Mouse (Mus musculus): ENCODE data around the gene Gstm6.
A peak's percentile ranks its signal among the peaks of the same experiment; 100 is the strongest.
"Not testable (repeated sequence)": the region's sequence is repeated elsewhere in the genome, so short reads cannot be mapped to it uniquely, and the experiment has no call there.

Gstm6 gene

DNA sequence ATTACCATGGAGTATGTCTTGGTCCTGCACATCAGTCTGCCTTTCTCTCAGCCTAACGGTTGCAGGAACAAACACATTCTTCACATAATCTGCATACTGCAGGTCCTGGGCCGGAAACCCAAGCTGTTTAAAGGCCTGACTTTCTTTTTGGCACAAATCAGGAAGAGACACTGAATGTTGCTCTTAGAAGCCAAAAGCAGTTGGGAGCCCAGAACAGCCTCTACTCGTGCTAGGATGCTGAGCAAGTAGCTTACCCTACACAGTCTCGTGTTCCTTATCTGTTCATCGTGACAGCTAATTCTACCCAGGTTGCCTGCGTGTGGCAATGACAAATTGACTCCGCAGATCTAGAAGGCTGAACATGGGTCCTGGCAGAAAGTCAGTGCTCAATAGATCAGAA lies 3.0 kb downstream of the Gstm6 start:
- DNase-seq = no peak

DNA sequence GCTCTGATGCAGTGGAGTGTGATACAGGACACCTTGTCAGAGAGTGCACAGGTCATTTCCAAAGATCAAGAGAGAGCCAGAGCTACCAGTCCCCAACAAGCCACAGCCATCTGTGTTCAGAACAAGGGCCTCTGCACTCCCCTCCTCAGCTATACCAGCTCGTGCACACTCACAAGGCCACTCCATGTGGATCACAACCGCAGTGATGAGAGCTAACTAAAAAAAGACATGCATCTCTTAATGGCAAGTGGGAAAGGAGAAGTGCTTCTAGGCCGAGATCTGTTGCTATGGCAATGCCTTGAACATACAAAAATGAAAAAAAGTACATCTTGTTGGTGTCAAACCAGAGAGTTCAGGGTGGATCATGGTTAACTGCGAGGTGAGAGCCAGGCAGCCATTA lies 3.7 kb downstream of the Gstm6 start:
- no peak for DNase-seq

DNA sequence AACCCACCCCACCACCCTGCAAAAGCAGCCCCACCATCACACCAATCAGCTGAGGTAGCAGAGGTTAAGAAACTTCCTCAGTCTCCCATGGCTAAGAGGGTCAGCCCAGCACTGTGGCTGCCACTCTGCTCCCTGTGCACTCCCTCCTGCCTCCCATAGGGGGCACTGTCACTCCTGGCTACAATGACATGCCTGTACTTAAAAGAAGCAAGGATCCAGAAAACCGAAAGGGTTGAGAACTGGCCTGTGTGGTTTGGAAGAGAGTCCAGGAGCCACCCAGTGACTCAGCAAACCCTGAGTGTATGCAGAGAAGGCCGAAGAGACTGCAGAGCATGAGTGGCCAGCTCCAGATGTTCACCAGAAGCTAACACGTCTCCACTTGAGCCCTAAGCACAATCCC lies 4.1 kb downstream of the Gstm6 start:
- DNase-seq = peak; percentile 89

GRCm38 (mm10) chr3:107935888-107936287 lies 7.7 kb downstream of the Gstm6 start:
- no peak for DNase-seq

GRCm38 (mm10) chr3:107935268-107935667 lies 8.3 kb downstream of the Gstm6 start:
- no peak for DNase-seq

DNA sequence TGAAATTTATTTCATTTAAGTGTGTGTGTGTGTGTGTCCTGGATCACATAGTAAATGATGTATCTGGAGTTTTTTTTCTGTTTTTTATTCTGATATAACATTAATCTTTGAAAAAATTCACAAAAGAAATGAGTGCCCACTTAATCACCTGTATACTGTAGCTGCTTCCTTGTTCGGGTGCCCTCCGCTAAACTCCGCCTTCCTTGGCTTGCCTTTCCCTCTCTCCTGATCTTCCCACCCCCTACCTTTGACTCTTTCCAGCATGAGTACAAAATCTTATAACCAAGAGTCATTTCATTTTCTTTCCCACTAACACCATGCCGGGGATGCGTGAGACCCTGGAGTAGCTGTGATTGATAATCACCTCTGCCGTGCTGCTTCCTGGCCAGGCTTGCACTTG lies 11.4 kb downstream of the Gstm6 start:
- DNase-seq = no peak

DNA sequence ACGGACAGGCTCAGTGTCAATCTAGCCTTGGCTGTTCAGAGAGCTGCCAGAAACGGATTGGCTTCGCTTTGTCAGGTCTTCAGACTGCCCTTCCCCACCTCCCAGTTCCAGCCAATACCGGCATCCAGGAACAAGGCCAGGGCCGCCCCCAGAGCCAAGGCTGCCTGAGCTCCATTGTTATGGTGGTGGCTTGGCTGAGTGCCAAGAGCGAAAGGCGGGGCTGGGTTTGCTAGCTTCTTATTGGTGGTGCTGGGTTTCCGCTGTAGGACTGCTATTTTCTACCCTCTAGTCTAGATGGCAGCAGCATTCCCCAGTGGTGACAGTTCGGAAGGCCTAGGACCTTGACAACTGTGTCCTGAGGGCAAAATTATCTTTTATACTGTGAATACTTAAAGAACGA lies 11.9 kb downstream of the Gstm6 start, which contains the start of gene Gstm7:
TSS of gene Gstm7 (minus strand) at position 148 of the 400 bp plus-strand sequence.
- peak; percentile 99 for DNase-seq

GRCm38 (mm10) chr3:107931134-107931533 lies 12.4 kb downstream of the Gstm6 start:
- no peak for DNase-seq

DNA sequence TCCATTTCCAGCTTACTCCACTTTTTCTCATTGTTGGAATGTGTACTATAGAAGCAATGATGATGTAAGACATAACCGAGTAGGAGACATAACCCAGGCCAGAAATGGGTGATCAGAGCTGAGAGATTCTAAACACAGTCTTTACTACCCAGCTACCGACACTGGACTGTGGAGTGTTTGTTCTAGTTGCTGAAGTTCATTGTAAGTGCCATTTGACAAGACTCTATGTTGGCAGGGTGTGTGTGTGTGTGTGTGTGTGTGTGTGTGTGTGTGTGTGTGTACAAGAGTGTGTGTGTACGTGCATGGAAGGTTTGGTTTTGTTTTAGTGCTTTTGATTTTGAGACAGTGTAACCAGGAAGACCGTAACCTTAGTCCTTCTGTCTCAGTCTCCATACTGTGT lies 13.8 kb downstream of the Gstm6 start:
- DNase-seq = peak; percentile 71

GRCm38 (mm10) chr3:107929243-107929642 lies 14.3 kb downstream of the Gstm6 start:
- no peak for DNase-seq

- peak; percentile 58 for DNase-seq
Observed at GRCm38 (mm10) chr3:107928691-107929090, 14.9 kb downstream of the Gstm6 start.

DNA sequence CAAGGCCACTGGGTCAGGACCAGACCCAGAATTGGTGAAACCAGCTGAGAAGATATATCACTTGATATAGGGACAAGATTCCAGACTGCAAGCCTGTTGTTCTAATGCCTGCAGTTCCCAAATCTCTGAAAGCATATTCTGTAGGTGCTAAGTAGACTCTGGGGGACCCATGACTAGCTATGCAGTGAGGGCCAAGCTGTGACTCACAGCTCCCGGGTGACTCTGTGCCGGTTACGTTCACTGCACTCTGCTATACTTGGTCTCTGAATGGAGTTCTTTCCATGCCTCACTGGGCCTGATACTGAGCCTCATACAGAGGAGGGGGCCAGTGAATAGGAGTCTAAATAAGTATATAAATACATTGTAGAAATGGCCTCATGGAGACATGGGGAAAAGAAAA lies 15.7 kb downstream of the Gstm6 start:
- DNase-seq = no peak

- no peak for DNase-seq
Observed at GRCm38 (mm10) chr3:107925335-107925734, 18.2 kb downstream of the Gstm6 start.

DNA sequence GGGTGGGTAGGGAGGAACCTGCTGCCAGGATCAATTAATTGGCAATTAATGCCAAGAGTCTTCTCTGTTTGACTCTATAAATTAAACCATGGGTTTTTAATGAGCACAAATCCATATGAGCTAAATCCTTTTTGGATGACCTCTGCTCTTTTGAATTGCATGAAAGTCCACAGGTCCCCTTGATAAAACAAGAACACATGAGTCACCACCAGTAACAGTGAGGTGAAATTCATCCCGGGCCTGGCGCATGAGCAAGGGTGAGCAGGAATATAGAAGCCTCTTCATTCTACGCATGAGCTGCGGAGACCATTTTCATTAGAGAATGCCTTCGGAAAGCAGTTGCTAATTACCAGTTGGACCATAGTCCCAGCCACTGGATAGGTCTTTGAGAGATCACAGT lies 23.2 kb downstream of the Gstm6 start:
- no peak for DNase-seq

DNA sequence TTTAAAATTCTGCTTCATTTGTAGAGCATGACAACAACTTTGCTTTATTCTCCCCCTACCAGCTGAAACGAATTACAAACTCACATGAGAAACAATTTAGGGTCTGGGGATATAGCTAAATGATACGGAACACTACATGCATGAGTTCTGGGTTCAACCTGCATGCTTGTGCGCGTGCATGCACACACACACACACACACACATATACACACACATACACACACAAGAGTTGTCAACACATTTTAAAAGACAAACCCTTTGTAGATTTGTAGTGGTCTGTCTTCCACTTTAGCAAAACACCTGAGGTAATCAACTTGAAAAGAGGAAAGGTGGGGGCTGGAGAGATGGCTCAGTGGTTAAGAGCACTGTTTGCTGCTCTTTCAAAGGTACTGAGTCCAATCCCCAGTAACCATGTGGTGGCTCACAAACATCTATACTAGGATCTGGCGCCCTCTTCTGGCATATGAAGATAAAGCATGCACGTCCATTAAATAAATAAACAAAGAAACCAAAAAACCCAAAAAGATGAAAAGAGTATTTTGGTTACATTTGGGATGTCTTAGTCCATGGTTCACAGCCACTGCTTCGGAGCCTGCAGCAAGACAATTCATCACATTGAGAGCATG lies 25.7 kb downstream of the Gstm6 start:
- DNase-seq = peak; percentile 83

DNA sequence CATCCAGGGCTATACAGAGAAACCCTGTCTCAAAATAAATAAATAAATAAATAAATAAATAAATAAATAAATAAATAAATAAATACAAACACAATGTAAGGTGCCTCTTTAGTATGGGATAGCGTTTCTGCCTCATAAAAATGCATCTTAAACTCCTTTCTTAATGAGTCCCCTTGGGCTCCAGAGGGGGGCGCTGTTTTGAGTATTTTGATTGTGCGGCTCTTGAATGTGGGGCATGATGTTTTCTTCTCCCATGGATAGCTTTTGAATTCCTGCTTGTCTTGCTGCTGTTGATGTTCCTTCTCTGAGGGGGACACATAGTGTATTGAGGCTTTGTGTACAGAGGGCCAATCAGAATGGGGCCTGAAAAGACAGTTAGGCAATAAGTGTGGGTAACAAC lies 26.5 kb downstream of the Gstm6 start:
- DNase-seq = no peak

DNA sequence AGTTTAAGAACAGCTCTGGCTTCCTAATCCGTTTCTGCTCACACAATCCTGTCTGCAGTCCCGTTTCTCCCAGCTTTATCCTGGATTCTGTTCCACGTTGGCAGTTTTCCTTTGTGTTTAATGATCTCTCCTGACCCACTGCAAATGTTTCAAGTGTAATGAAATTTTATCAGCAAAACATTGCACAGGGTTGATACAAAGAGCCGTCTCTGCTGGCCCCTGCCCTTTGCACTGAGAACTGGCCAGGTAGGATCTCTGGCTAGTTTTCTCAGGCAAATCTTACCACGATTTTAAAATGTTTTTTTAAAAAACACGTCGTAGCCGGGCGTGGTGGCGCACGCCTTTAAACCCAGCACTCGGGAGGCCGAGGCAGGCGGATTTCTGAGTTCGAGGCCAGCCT lies 26.9 kb downstream of the Gstm6 start:
- no peak for DNase-seq

- DNase-seq = no peak
Observed at GRCm38 (mm10) chr3:107905942-107906341, 37.6 kb downstream of the Gstm6 start.

- no peak for DNase-seq
Observed at GRCm38 (mm10) chr3:107900955-107901673, 42.4 kb downstream of the Gstm6 start.

- no peak for DNase-seq
Observed at GRCm38 (mm10) chr3:107898691-107899090, 44.9 kb downstream of the Gstm6 start.

- DNase-seq = peak; percentile 82
Observed at GRCm38 (mm10) chr3:107895720-107896569, 47.6 kb downstream of the Gstm6 start, which contains the start of gene Gstm5. TSS of gene Gstm5 (plus strand) at chr3:107895821.

GRCm38 (mm10) chr3:107895194-107895719 lies 48.3 kb downstream of the Gstm6 start:
- DNase-seq = no peak

GRCm38 (mm10) chr3:107889236-107889635 lies 54.3 kb downstream of the Gstm6 start:
- not testable (repeated sequence) for DNase-seq
